Mouse (Mus musculus) cerebellum, postnatal 10 days (tissue): ENCODE measurements around the gene Acrbp.

Experiments used
- DNase-seq, 2 experiments: peaks; one replicate each; pipeline ENCODE4 v3.0.0; 2021; ENCODE audit warnings: mixed read lengths in 2 of 2

Gene Acrbp

DNA sequence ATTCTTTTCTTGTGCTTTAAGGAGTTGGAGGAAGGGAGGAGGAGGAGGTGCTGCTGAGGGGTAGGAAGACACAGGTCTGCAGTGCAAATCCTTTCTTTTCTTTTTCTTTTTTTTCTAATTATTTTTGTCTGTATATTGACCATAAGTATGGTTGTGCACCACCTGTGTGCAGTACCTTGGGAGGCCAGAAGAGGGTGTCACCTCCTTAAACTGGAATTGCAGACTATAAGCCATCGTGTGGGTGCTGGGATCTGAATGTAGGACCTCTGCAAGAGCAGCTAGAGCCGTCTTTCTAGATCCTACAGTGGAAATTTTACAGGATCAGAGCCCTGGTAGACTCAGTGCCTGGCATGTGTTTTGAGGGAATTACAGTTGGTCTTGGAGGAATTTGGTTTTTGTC is 58.2 kb downstream of the Acrbp start:
- DNase-seq = no peak

DNA sequence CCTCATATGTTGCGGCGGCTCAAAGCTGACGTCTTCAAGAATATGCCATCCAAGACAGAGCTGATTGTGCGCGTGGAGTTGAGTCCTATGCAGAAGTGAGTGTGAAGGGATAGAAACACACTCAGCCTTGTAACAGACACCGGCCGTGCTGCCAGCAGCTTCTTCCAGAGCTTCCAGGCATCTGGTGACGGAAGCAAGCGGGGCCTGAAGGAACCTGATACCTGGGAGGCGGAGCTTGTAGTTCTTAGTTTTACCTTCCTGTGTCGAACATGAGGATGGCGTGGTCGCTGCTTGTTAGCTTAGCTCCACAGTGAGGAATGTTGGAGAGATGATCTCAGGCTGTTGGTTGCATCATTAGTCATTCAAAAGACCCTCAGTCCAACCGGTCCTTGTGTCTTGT is 59.9 kb downstream of the Acrbp start:
- no peak for DNase-seq

DNA sequence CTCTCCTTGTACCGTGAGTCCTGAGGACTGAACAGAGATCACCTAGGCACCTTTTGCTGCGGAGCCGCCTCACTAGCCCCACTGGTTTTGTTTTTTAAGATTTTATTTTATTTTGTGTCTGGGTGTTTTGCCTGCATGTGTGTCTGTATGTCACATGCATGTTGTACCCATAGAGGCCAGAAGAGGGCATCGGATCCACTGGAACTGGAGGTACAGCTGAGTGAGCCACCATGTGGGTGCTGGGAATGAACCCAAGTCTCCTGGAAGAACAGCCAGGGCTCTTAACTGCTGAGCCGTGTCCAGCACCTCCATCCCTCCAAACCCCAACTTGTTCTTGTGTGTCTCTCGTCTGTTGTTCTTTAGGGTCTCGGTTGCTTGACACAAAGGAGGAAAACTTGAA is 61.4 kb downstream of the Acrbp start:
- peak; percentile 83 to 85 for DNase-seq

DNA sequence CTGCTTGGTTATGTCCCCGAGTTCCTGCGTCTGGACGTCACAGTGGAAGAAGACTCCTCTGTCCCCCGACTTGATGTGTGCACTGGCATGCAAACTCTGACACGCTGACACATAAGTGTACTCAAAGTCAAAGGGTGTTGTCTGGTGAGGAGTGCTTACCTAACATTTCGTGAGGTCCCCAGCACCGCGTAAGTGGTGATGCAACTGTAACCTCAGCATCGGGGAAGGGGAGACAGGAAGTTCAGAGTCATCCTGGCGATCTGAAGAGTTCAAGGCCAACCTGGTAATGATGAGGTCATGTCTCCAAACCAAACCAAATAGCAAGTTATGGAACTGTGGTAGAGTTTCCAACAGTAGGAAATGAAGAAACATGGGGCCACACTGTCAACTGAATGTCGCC is 63.1 kb downstream of the Acrbp start:
- DNase-seq = no peak
